Mouse (Mus musculus) midbrain, postnatal 0 days (tissue): ENCODE measurements around the gene Paqr4. TPM values are rescaled to one million over a fixed set of nuclear protein-coding genes. Genes with fewer than 3 reads are reported as not detected.

Source experiments
- ATAC-seq: fragments of 200-750 bp; cut with Nextera tagmentation; 2 replicates; pipeline ENCODE4 v1.8.0; 2017; ENCODE audit warnings: moderate number of reproducible peaks, mild to moderate bottlenecking, moderate TSS enrichment, moderate library complexity; ENCODE audit not compliant: low FRiP score
- DNase-seq: peaks from one replicate; pipeline ENCODE4 v3.0.0-alpha.2; 2015; ENCODE audit warnings: low spot score
- H3K27ac ChIP-seq: fragments of 300-500 bp; sonication (generic); 2 replicates; pipeline ENCODE4 v1.5.1; 2014; ENCODE audit warnings: low read depth, mild to moderate bottlenecking, low read length, mixed read lengths
- H3K27me3 ChIP-seq: fragments of 300-500 bp; sonication (generic); 2 replicates; pipeline ENCODE4 v1.6.1; 2014; ENCODE audit warnings: low read length, control low read depth, mixed read lengths; ENCODE audit not compliant: insufficient read depth
- H3K36me3 ChIP-seq: fragments of 300-500 bp; sonication (generic); 2 replicates; pipeline ENCODE4 v1.6.1; 2014; ENCODE audit warnings: low read length, control low read depth, mixed read lengths; ENCODE audit not compliant: insufficient read depth
- H3K4me1 ChIP-seq: fragments of 300-500 bp; sonication (generic); 2 replicates; pipeline ENCODE4 v1.6.1; 2014; ENCODE audit warnings: mild to moderate bottlenecking, control low read depth, antibody characterized with exemption, low read length, mixed read lengths; ENCODE audit not compliant: insufficient read depth
- H3K4me2 ChIP-seq: fragments of 300-500 bp; sonication (generic); 2 replicates; pipeline ENCODE4 v1.6.1; 2014; ENCODE audit warnings: low read depth, mild to moderate bottlenecking, low read length, mixed read lengths; ENCODE audit not compliant: poor library complexity, severe bottlenecking
- H3K4me3 ChIP-seq: fragments of 300-500 bp; sonication (generic); 2 replicates; pipeline ENCODE4 v1.5.1; 2014; ENCODE audit warnings: low read depth, mild to moderate bottlenecking, low read length, moderate library complexity
- H3K9ac ChIP-seq: fragments of 300-500 bp; sonication (generic); replicated peaks from 2 replicates; pipeline ENCODE4 v1.6.1; 2014; ENCODE audit warnings: mild to moderate bottlenecking, low read length, moderate library complexity, mixed read lengths; ENCODE audit not compliant: poor library complexity, severe bottlenecking
- H3K9me3 ChIP-seq: fragments of 300-500 bp; sonication (generic); 2 replicates; pipeline ENCODE4 v1.6.1; 2016; ENCODE audit warnings: low read length, control low read depth
- CTCF ChIP-seq: IDR thresholded peaks from 2 replicates; pipeline ENCODE4 v1.5.1; 2016; ENCODE audit warnings: antibody characterized with exemption, mild to moderate bottlenecking
- WGBS: fragments of 180-500 bp; shearing (Covaris S2); extraction: QIAGEN DNeasy Blood & Tissue Kit; methylation state at CpG from one replicate; pipeline ENCODE4 v1.1.7; 2014; 5-methylcytosine and 5-hydroxymethylcytosine counted together
- polyA plus RNA-seq: library from polyadenylated mRNA; unstranded; fragments of >200 nt; fragmentation: Nextera tagmentation; extraction: Ambion mirVana; gene quantifications from 2 replicates; pipeline ENCODE4 v1.2.1, GENCODE M21; 2015
- total RNA-seq: library from RNA; depleted of rRNA; stranded (reverse); fragments of >200 nt; gene quantifications from 2 replicates; pipeline ENCODE4 v1.2.3, GENCODE M21; 2014

Paqr4 gene
- total and polyA plus RNA-seq, 2 experiments from 2014 or later = 66.0 to 103 TPM

DNA sequence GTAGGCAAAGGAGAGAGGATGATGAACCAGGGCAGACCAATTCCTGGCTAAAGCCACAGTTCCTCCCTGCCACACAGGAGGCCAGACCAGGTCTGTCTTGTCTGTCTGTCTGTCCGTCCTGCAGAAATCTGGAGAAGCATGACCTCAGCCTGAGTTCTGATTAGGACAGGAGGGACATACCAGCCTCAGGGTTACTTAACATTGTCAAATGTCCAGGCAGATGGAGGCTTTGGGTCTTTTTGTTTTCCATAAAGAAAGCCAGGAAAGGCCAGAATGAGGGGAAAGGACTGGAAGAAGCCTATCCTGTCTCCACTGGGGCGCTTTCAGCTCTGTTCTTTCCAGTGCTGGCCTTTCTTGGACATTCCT is 1.8 kb downstream of the Paqr4 start:
- WGBS = 20% methylated on average over 2 of the region's 2 CpGs
- H3K36me3 ChIP-seq = peaks cover 20% of the 10 kb centered on the region
- H3K9ac ChIP-seq = peak overlapping the region; percentile 77; the same call in 1 of the 2 replicates
- H3K9me3 ChIP-seq = no peaks in the 10 kb centered on the region
- H3K4me3 ChIP-seq = peak overlapping the region; percentile 80
- peak overlapping the region; percentile 93 for H3K4me2 ChIP-seq
- peak overlapping the region; percentile 74; the same call in 1 of the 2 replicates for H3K27ac ChIP-seq
- DNase-seq (no peak), ATAC-seq (no peak)
- TF ChIP-seq CTCF = no peak
- peaks cover 7% of the 10 kb centered on the region; the same call in 1 of the 2 replicates for H3K4me1 ChIP-seq
- peaks cover 26% of the 10 kb centered on the region for H3K27me3 ChIP-seq

DNA sequence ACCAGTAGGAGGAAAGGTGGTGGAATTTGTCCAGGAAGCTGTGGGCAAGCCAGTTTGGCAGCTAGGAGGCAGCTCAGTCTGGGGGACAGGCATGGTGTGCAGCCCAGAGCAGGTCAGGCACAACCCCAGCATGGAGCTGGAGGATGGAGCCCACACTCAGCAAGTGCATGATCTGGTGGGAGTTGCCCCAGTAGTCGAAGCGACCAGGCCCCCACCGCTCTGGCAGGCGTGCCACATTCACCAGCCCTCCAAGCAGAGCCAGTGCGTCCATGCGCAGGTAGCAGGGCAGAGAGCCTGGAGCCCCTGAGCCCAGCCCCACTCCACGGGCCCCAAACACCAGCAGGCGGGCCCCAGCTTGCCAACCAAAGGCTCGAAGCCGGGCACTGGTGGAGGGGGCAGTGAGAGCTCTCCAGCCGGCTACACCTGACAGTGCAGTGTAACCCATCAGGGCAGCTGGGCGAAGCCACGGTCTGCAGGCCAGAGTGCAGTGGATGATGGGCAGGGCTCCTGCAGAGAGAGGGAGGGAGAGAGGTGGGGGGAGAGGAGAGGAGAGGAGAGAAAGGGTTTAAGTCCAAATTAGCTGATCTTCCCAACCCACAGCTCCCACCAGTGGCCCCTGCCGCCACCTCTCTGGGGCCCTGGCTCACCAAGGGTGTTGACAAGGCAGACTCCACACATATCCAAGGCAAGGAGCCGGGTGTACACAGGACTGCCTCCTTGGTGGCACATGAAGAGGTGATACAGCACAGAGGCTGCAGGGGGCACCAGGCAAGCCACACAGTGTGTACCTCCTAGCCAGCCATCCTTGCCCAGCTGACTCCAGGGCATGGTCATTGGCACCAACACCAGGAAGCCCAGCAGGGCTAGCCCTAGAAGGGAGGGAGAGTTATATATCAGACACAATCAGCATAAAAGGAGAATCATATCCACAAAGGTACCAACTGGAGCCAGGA is 2.9 kb downstream of the Paqr4 start:
- TF ChIP-seq CTCF = peak; percentile 38
- Histone ChIP-seq H3K4me1 (peaks cover 7% of the 10 kb centered on the region; the same call in 1 of the 2 replicates), H3K4me3 (peak overlapping the region; percentile 80; the same call in 1 of the 2 replicates), H3K9ac (0 out of 2 replicates have a peak overlapping the region, but pooled peaks have one; percentile 3), H3K9me3 (no peaks in the 10 kb centered on the region), H3K27me3 (peaks cover 15% of the 10 kb centered on the region), H3K27ac (no peak overlapping the region), H3K4me2 (peak overlapping the region; percentile 93), H3K36me3 (peaks cover 20% of the 10 kb centered on the region)
- ATAC-seq = no peak
- no peak for DNase-seq
- 64% methylated on average over 15 of the region's 15 CpGs for WGBS

DNA sequence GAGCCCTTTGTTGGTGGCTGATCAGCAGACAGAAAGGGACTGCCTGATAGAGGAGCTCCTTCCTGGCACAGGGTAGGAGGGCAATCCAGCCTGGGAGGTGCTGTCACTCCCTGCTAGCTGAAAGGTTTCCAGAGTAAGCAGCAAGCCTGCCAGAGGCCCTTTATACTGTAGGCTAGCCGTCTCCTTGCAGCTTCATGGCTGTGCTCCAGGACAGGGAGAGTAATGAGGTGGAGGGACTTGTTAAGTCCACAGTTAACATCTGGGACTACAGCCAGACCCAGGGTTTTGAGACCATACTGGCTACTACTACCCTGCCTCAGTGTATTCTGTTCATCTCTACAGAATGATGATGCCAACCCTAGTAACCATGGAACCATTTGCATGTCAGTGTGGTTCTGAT is 6.3 kb downstream of the Paqr4 start:
- WGBS = 58% methylated on average over 1 of the region's 1 CpGs
- Histone ChIP-seq H3K36me3 (peaks cover 20% of the 10 kb centered on the region), H3K27ac (no peak overlapping the region), H3K9ac (no peak overlapping the region), H3K27me3 (no peaks in the 10 kb centered on the region), H3K4me2 (no peak overlapping the region), H3K4me3 (no peak overlapping the region), H3K4me1 (peaks cover 7% of the 10 kb centered on the region; the same call in 1 of the 2 replicates), H3K9me3 (no peaks in the 10 kb centered on the region)
- ATAC-seq (no peak), DNase-seq (peak; percentile 57)
- no peak for TF ChIP-seq CTCF

DNA sequence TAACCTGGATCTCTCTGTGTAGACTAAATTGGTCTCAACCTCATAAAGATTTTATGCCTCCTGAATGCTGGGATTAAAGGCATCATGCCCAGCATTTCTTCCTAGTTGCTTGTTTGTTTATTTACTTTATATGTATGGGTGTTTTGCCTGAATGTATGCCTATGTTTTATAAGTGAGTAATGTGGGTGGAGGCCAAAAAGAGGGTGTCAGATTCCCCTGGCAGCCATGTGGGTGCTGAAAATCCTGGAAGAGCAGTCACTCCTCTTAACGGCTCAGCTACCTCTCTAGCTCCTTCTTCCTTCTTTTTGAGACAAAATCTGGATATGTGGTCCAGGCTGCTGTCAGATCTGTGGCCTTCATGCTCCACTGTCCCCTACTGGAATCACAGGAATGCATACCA is 10.2 kb downstream of the Paqr4 start:
- no peak for DNase-seq
- H3K4me1 ChIP-seq = 0 out of 2 replicates have a peak, but pooled peaks cover 5% of the 10 kb centered on the region
- H3K9me3 ChIP-seq = no peaks in the 10 kb centered on the region
- H3K9ac ChIP-seq = no peak overlapping the region
- no peak overlapping the region for H3K27ac ChIP-seq
- peaks cover 1% of the 10 kb centered on the region; the same call in 1 of the 2 replicates for H3K36me3 ChIP-seq
- H3K4me3 ChIP-seq = no peak overlapping the region
- no peak for ATAC-seq
- H3K27me3 ChIP-seq = no peaks in the 10 kb centered on the region
- 68% methylated on average over 1 of the region's 1 CpGs for WGBS
- TF ChIP-seq CTCF = no peak
- no peak overlapping the region for H3K4me2 ChIP-seq

DNA sequence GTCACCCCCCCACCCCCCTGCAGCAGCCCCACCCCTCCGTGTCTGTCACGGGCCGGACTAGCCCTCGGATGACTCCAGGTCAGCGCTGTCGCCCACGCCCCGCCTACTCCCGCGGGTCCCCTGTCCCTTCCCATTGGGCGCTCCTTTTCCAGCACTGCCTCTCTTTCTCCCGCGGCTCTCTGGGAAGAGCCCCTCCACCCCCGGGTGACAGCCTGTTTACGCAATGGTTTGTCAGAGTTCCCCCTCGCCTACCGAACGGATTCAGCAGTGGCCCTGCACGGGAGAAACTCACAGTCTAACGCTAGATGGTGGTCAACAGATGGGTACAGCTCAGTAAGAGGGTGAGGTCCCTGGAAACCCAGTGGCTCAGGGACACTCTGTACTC is 13.9 kb downstream of the Paqr4 start:
- Histone ChIP-seq H3K9ac (peak overlapping the region; percentile 69; the same call in 1 of the 2 replicates), H3K27ac (no peak overlapping the region), H3K4me1 (0 out of 2 replicates have a peak, but pooled peaks cover 5% of the 10 kb centered on the region), H3K27me3 (no peaks in the 10 kb centered on the region), H3K4me3 (peak overlapping the region; percentile 86), H3K9me3 (no peaks in the 10 kb centered on the region), H3K36me3 (no peaks in the 10 kb centered on the region), H3K4me2 (peak overlapping the region; percentile 95)
- TF ChIP-seq CTCF = peak; percentile 55
- peak; percentile 87 for DNase-seq
- peak; percentile 84 for ATAC-seq
- WGBS = 1% methylated on average over 20 of the region's 20 CpGs
